Mouse (Mus musculus): Measurements from ENCODE around the gene Tyw3. TPM values are rescaled to one million over a fixed set of nuclear protein-coding genes. Genes with fewer than 3 reads are reported as not detected.

The Tyw3 gene
- polyA plus RNA-seq, 1 experiment from 2014 or later, result 18.6 TPM

- no peak overlapping the region for H3K4me3 ChIP-seq (ENCODE audit: low read length)
- no peak overlapping the region for H3K4me2 ChIP-seq (replicated peaks; ENCODE audit: low read depth, low read length)
- 2% methylated on average over 8 of the region's 8 CpGs for WGBS
These were observed 48.0 kb downstream of the Tyw3 start for GRCm38 (mm10) chr3:154548868-154549301.

GRCm38 (mm10) chr3:154547549-154548426 is 49.1 kb downstream of the Tyw3 start:
- Histone ChIP-seq H3K36me3 (ENCODE audit: control insufficient read depth, insufficient read depth, low read length) (no peaks in the 10 kb centered on the region), H3K4me3 (ENCODE audit: low read length) (no peak overlapping the region), H3K27me3 (ENCODE audit: control insufficient read depth, insufficient read depth, low read length) (0 out of 2 replicates have a peak, but pooled peaks cover 6% of the 10 kb centered on the region), H3K4me1 (ENCODE audit: control insufficient read depth, insufficient read depth, low read length) (peaks cover 9% of the 10 kb centered on the region; the same call in 1 of the 2 replicates), H3K9me3 (ENCODE audit: control insufficient read depth, low read length) (no peaks in the 10 kb centered on the region), H3K4me2 (replicated peaks; ENCODE audit: low read depth, low read length) (no peak overlapping the region; the same call in 1 of the 2 replicates), H3K9ac (ENCODE audit: low read depth, low read length) (no peak overlapping the region), H3K27ac (ENCODE audit: low read depth, low read length) (no peak overlapping the region)
- ATAC-seq (ENCODE audit: low FRiP score, low TSS enrichment), result peak; percentile 20; the same call in 1 of the 2 replicates
- WGBS, result 8% methylated on average over 20 of the region's 20 CpGs

More at GRCm38 (mm10) chr3:154548868-154549301, 48.0 kb downstream of the Tyw3 start:
- Histone ChIP-seq H3K4me1 (ENCODE audit: control insufficient read depth, insufficient read depth, low read length) (peaks cover 9% of the 10 kb centered on the region; the same call in 1 of the 2 replicates), H3K9me3 (ENCODE audit: control insufficient read depth, low read length) (no peaks in the 10 kb centered on the region), H3K9ac (ENCODE audit: low read depth, low read length) (no peak overlapping the region), H3K36me3 (ENCODE audit: control insufficient read depth, insufficient read depth, low read length) (no peaks in the 10 kb centered on the region), H3K27ac (ENCODE audit: low read depth, low read length) (no peak overlapping the region), H3K27me3 (ENCODE audit: control insufficient read depth, insufficient read depth, low read length) (0 out of 2 replicates have a peak, but pooled peaks cover 6% of the 10 kb centered on the region)
- peak; percentile 67; the same call in 1 of the 2 replicates for ATAC-seq (ENCODE audit: low FRiP score, low TSS enrichment)

GRCm38 (mm10) chr3:154546234-154546633 is 50.7 kb downstream of the Tyw3 start:
- no peaks in the 10 kb centered on the region for H3K36me3 ChIP-seq (ENCODE audit: control insufficient read depth, insufficient read depth, low read length)
- H3K4me2 ChIP-seq (replicated peaks; ENCODE audit: low read depth, low read length), result no peak overlapping the region
- no peak overlapping the region for H3K9ac ChIP-seq (ENCODE audit: low read depth, low read length)
- peaks cover 9% of the 10 kb centered on the region; the same call in 1 of the 2 replicates for H3K4me1 ChIP-seq (ENCODE audit: control insufficient read depth, insufficient read depth, low read length)
- 43% methylated on average over 4 of the region's 4 CpGs for WGBS
- H3K27ac ChIP-seq (ENCODE audit: low read depth, low read length), result no peak overlapping the region
- no peaks in the 10 kb centered on the region for H3K9me3 ChIP-seq (ENCODE audit: control insufficient read depth, low read length)
- ATAC-seq (ENCODE audit: low FRiP score, low TSS enrichment), result no peak
- no peak overlapping the region for H3K4me3 ChIP-seq (ENCODE audit: low read length)
- H3K27me3 ChIP-seq (ENCODE audit: control insufficient read depth, insufficient read depth, low read length), result 0 out of 2 replicates have a peak, but pooled peaks cover 6% of the 10 kb centered on the region

- Histone ChIP-seq H3K4me3 (ENCODE audit: low read length) (no peak overlapping the region), H3K9me3 (ENCODE audit: control insufficient read depth, low read length) (no peaks in the 10 kb centered on the region), H3K4me1 (ENCODE audit: control insufficient read depth, insufficient read depth, low read length) (no peaks in the 10 kb centered on the region), H3K9ac (ENCODE audit: low read depth, low read length) (no peak overlapping the region), H3K27ac (ENCODE audit: low read depth, low read length) (no peak overlapping the region), H3K4me2 (replicated peaks; ENCODE audit: low read depth, low read length) (no peak overlapping the region), H3K27me3 (ENCODE audit: control insufficient read depth, insufficient read depth, low read length) (no peaks in the 10 kb centered on the region), H3K36me3 (ENCODE audit: control insufficient read depth, insufficient read depth, low read length) (no peaks in the 10 kb centered on the region)
- 67% methylated on average over 10 of the region's 10 CpGs for WGBS
- ATAC-seq (ENCODE audit: low FRiP score, low TSS enrichment), result no peak
These were observed 56.6 kb downstream of the Tyw3 start for GRCm38 (mm10) chr3:154540086-154540911.

GRCm38 (mm10) chr3:154536134-154536533 is 60.8 kb downstream of the Tyw3 start:
- no peaks in the 10 kb centered on the region for H3K4me1 ChIP-seq (ENCODE audit: control insufficient read depth, insufficient read depth, low read length)
- H3K9me3 ChIP-seq (ENCODE audit: control insufficient read depth, low read length), result no peaks in the 10 kb centered on the region
- no peak overlapping the region for H3K9ac ChIP-seq (ENCODE audit: low read depth, low read length)
- 76% methylated on average over 5 of the region's 5 CpGs for WGBS
- no peaks in the 10 kb centered on the region for H3K36me3 ChIP-seq (ENCODE audit: control insufficient read depth, insufficient read depth, low read length)
- H3K4me3 ChIP-seq (ENCODE audit: low read length), result no peak overlapping the region
- H3K4me2 ChIP-seq (replicated peaks; ENCODE audit: low read depth, low read length), result no peak overlapping the region
- H3K27ac ChIP-seq (ENCODE audit: low read depth, low read length), result no peak overlapping the region
- no peak for ATAC-seq (ENCODE audit: low FRiP score, low TSS enrichment)
- no peaks in the 10 kb centered on the region for H3K27me3 ChIP-seq (ENCODE audit: control insufficient read depth, insufficient read depth, low read length)

- H3K27me3 ChIP-seq (ENCODE audit: control insufficient read depth, insufficient read depth, low read length), result no peaks in the 10 kb centered on the region
- no peak overlapping the region for H3K27ac ChIP-seq (ENCODE audit: low read depth, low read length)
- H3K36me3 ChIP-seq (ENCODE audit: control insufficient read depth, insufficient read depth, low read length), result no peaks in the 10 kb centered on the region
- H3K4me2 ChIP-seq (replicated peaks; ENCODE audit: low read depth, low read length), result no peak overlapping the region
- no peaks in the 10 kb centered on the region for H3K9me3 ChIP-seq (ENCODE audit: control insufficient read depth, low read length)
- no peak overlapping the region for H3K4me3 ChIP-seq (ENCODE audit: low read length)
- H3K9ac ChIP-seq (ENCODE audit: low read depth, low read length), result no peak overlapping the region
- ATAC-seq (ENCODE audit: low FRiP score, low TSS enrichment), result no peak
- 77% methylated on average over 5 of the region's 5 CpGs for WGBS
- H3K4me1 ChIP-seq (ENCODE audit: control insufficient read depth, insufficient read depth, low read length), result 0 out of 2 replicates have a peak, but pooled peaks cover 3% of the 10 kb centered on the region
These were observed 63.7 kb downstream of the Tyw3 start for GRCm38 (mm10) chr3:154533246-154533645.

- no peak overlapping the region for H3K27ac ChIP-seq (ENCODE audit: low read depth, low read length)
- no peak overlapping the region for H3K9ac ChIP-seq (ENCODE audit: low read depth, low read length)
- no peaks in the 10 kb centered on the region for H3K27me3 ChIP-seq (ENCODE audit: control insufficient read depth, insufficient read depth, low read length)
- WGBS, result 40% methylated on average over 5 of the region's 5 CpGs
- no peaks in the 10 kb centered on the region for H3K36me3 ChIP-seq (ENCODE audit: control insufficient read depth, insufficient read depth, low read length)
- no peaks in the 10 kb centered on the region for H3K9me3 ChIP-seq (ENCODE audit: control insufficient read depth, low read length)
- 0 out of 2 replicates have a peak, but pooled peaks cover 3% of the 10 kb centered on the region for H3K4me1 ChIP-seq (ENCODE audit: control insufficient read depth, insufficient read depth, low read length)
- no peak for ATAC-seq (ENCODE audit: low FRiP score, low TSS enrichment)
- no peak overlapping the region for H3K4me2 ChIP-seq (replicated peaks; ENCODE audit: low read depth, low read length)
- H3K4me3 ChIP-seq (ENCODE audit: low read length), result no peak overlapping the region
These were observed 67.9 kb downstream of the Tyw3 start for GRCm38 (mm10) chr3:154528973-154529372.

GRCm38 (mm10) chr3:154526610-154527009 is 70.3 kb downstream of the Tyw3 start:
- no peak for ATAC-seq (ENCODE audit: low FRiP score, low TSS enrichment)
- 31% methylated on average over 6 of the region's 6 CpGs for WGBS

More at GRCm38 (mm10) chr3:154526610-154527009, 70.3 kb downstream of the Tyw3 start:
- Histone ChIP-seq H3K4me3 (ENCODE audit: low read length) (no peak overlapping the region), H3K27me3 (ENCODE audit: control insufficient read depth, insufficient read depth, low read length) (no peaks in the 10 kb centered on the region), H3K9me3 (ENCODE audit: control insufficient read depth, low read length) (no peaks in the 10 kb centered on the region), H3K4me1 (ENCODE audit: control insufficient read depth, insufficient read depth, low read length) (0 out of 2 replicates have a peak, but pooled peaks cover 3% of the 10 kb centered on the region), H3K36me3 (ENCODE audit: control insufficient read depth, insufficient read depth, low read length) (no peaks in the 10 kb centered on the region), H3K4me2 (replicated peaks; ENCODE audit: low read depth, low read length) (no peak overlapping the region), H3K27ac (ENCODE audit: low read depth, low read length) (no peak overlapping the region), H3K9ac (ENCODE audit: low read depth, low read length) (no peak overlapping the region)
